Mouse (Mus musculus) heart, postnatal 0 days (tissue): ENCODE measurements at regions not wholly inside any gene's neighbourhood (a gene's known extent, or its start where the extent isn't known, plus 50 kb on each side); places are given as distances from the start of the nearest gene placed in this dataset.

ENCODE experiments used
- CTCF ChIP-seq: IDR thresholded peaks from 2 replicates; pipeline ENCODE4 v1.5.1; 2016; ENCODE audit warnings: antibody characterized with exemption, control low read depth, low read depth
- EP300 ChIP-seq: IDR thresholded peaks from 2 replicates; pipeline ENCODE4 v1.6.1; 2016; ENCODE audit warnings: antibody characterized with exemption, low read depth

- TF ChIP-seq CTCF (no peak), EP300 (no peak)
Measured at GRCm38 (mm10) chr14:92688151-92688550, 1202.3 kb downstream of the Pcdh9 start.
